Mouse (Mus musculus): ENCODE measurements around the gene Tha1. TPM values are rescaled to one million over a fixed set of nuclear protein-coding genes. Genes with fewer than 3 reads are reported as not detected.
A peak's percentile ranks its signal among the peaks of the same experiment; 100 is the strongest.
"Not testable (repeated sequence)": the region's sequence is repeated elsewhere in the genome, so short reads cannot be mapped to it uniquely, and the experiment has no call there.

Tha1 gene
- polyA plus RNA-seq, 1 experiment from 2014 or later, result 3.4 TPM

DNA sequence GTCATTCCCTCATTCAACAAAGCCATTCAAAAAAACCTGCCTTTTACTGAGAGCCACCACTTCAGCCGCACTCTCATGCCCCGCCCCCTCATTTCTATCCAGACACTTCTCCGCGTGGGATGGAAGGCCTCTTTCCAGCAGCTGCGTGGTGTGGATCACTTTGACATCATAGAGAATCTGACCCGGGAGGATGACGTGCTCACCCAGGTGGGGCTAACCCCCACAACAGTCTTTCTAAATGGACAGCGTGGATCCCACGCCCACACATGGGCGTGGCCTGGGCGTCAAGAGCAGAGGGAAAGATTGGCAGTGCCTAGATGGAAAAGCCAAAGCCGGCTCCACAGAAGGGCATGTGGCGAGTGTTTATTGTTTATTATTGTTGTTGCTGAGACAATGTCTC is 37.0 kb downstream of the Tha1 start:
- DNase-seq (ENCODE audit: low spot score) (peak; percentile 57), ATAC-seq (peak; percentile 27; the same call in 1 of the 2 replicates)
- peak overlapping the region; percentile 36; the same call in 1 of the 2 replicates for H3K4me2 ChIP-seq (ENCODE audit: low read length)
- H3K27me3 ChIP-seq (replicated peaks; ENCODE audit: control insufficient read depth, insufficient read depth, low read length), result no peaks in the 10 kb centered on the region
- no peak overlapping the region for H3K4me3 ChIP-seq (ENCODE audit: low read depth, low read length)
- H3K27ac ChIP-seq (ENCODE audit: low read depth, low read length), result no peak overlapping the region
- 23% methylated on average over 13 of the region's 13 CpGs for WGBS
- no peak overlapping the region for H3K9ac ChIP-seq (ENCODE audit: low read length)
- no peaks in the 10 kb centered on the region for H3K9me3 ChIP-seq (replicated peaks; ENCODE audit: control insufficient read depth, low read length)
- peaks cover 7% of the 10 kb centered on the region; the same call in 1 of the 2 replicates for H3K4me1 ChIP-seq (ENCODE audit: control insufficient read depth, insufficient read depth, low read length)
- no peaks in the 10 kb centered on the region for H3K36me3 ChIP-seq (ENCODE audit: control insufficient read depth, insufficient read depth, low read length)

- Histone ChIP-seq H3K36me3 (ENCODE audit: control insufficient read depth, insufficient read depth, low read length) (no peaks in the 10 kb centered on the region), H3K9ac (ENCODE audit: low read length) (no peak overlapping the region), H3K27me3 (replicated peaks; ENCODE audit: control insufficient read depth, insufficient read depth, low read length) (no peaks in the 10 kb centered on the region), H3K9me3 (replicated peaks; ENCODE audit: control insufficient read depth, low read length) (no peaks in the 10 kb centered on the region), H3K27ac (ENCODE audit: low read depth, low read length) (no peak overlapping the region), H3K4me2 (ENCODE audit: low read length) (no peak overlapping the region), H3K4me3 (ENCODE audit: low read depth, low read length) (no peak overlapping the region), H3K4me1 (ENCODE audit: control insufficient read depth, insufficient read depth, low read length) (peaks cover 8% of the 10 kb centered on the region; the same call in 1 of the 2 replicates)
- DNase-seq (ENCODE audit: low spot score) (no peak), ATAC-seq (no peak)
- WGBS, result 92% methylated on average over 8 of the region's 8 CpGs
These were observed 39.2 kb downstream of the Tha1 start for GRCm38 (mm10) chr11:117834086-117834485.

- not testable (repeated sequence) for H3K27ac ChIP-seq (ENCODE audit: low read depth, low read length); H3K27me3 ChIP-seq (replicated peaks; ENCODE audit: control insufficient read depth, insufficient read depth, low read length); ATAC-seq; H3K36me3 ChIP-seq (ENCODE audit: control insufficient read depth, insufficient read depth, low read length); H3K4me1 ChIP-seq (ENCODE audit: control insufficient read depth, insufficient read depth, low read length); H3K4me3 ChIP-seq (ENCODE audit: low read depth, low read length); H3K9me3 ChIP-seq (replicated peaks; ENCODE audit: control insufficient read depth, low read length); H3K4me2 ChIP-seq (ENCODE audit: low read length); H3K9ac ChIP-seq (ENCODE audit: low read length); DNase-seq (ENCODE audit: low spot score)
- WGBS, result 92% methylated on average over 4 of the region's 6 CpGs
These were observed 39.8 kb downstream of the Tha1 start for GRCm38 (mm10) chr11:117833509-117833908.

GRCm38 (mm10) chr11:117832086-117832969 is 41.0 kb downstream of the Tha1 start:
- Histone ChIP-seq H3K9me3 (replicated peaks; ENCODE audit: control insufficient read depth, low read length) (no peaks in the 10 kb centered on the region), H3K27ac (ENCODE audit: low read depth, low read length) (no peak overlapping the region), H3K36me3 (ENCODE audit: control insufficient read depth, insufficient read depth, low read length) (no peaks in the 10 kb centered on the region), H3K4me1 (ENCODE audit: control insufficient read depth, insufficient read depth, low read length) (peaks cover 17% of the 10 kb centered on the region; the same call in 1 of the 2 replicates), H3K27me3 (replicated peaks; ENCODE audit: control insufficient read depth, insufficient read depth, low read length) (no peaks in the 10 kb centered on the region), H3K9ac (ENCODE audit: low read length) (no peak overlapping the region), H3K4me3 (ENCODE audit: low read depth, low read length) (peak overlapping the region; percentile 21), H3K4me2 (ENCODE audit: low read length) (peak overlapping the region; percentile 51)
- ATAC-seq (peak; percentile 73), DNase-seq (ENCODE audit: low spot score) (peak; percentile 79)
- 19% methylated on average over 28 of the region's 28 CpGs for WGBS

GRCm38 (mm10) chr11:117830401-117830800 is 42.9 kb downstream of the Tha1 start:
- no peaks in the 10 kb centered on the region for H3K27me3 ChIP-seq (replicated peaks; ENCODE audit: control insufficient read depth, insufficient read depth, low read length)
- no peak overlapping the region for H3K4me3 ChIP-seq (ENCODE audit: low read depth, low read length)
- no peak for ATAC-seq
- peaks cover 14% of the 10 kb centered on the region; the same call in 1 of the 2 replicates for H3K4me1 ChIP-seq (ENCODE audit: control insufficient read depth, insufficient read depth, low read length)
- WGBS, result 59% methylated on average over 9 of the region's 9 CpGs
- H3K9ac ChIP-seq (ENCODE audit: low read length), result no peak overlapping the region
- no peaks in the 10 kb centered on the region for H3K9me3 ChIP-seq (replicated peaks; ENCODE audit: control insufficient read depth, low read length)
- no peak overlapping the region for H3K27ac ChIP-seq (ENCODE audit: low read depth, low read length)
- no peak overlapping the region for H3K4me2 ChIP-seq (ENCODE audit: low read length)
- no peaks in the 10 kb centered on the region for H3K36me3 ChIP-seq (ENCODE audit: control insufficient read depth, insufficient read depth, low read length)
- peak; percentile 33 for DNase-seq (ENCODE audit: low spot score)

DNA sequence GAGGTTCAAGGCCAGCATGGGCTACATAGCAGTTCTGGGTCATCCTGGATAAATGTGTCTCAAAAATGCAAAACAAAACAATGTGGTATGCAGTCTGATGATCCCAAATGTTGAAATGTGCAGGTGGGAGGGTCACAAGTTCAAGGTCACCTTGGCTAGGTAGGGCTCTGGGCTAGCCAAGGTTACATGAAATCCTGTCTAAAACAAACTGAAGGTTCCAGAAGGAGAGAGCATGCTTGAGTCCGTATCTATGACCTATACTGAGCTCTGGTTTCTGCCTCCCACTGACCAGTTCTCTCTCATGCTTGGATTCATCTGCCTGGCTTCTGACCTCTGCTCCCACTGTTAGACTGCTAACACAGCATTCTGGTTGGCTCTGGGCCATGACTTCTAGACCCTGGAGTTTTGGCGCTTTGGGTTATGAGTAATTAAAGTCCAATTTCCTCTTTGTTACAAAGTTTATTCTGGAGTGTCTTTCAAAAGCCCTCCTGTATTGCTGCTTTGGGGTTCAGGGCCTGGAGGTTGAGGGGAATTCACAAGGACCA is 43.5 kb downstream of the Tha1 start:
- Histone ChIP-seq H3K9me3 (replicated peaks; ENCODE audit: control insufficient read depth, low read length) (no peaks in the 10 kb centered on the region), H3K4me1 (ENCODE audit: control insufficient read depth, insufficient read depth, low read length) (peaks cover 20% of the 10 kb centered on the region; the same call in 1 of the 2 replicates), H3K4me2 (ENCODE audit: low read length) (no peak overlapping the region), H3K36me3 (ENCODE audit: control insufficient read depth, insufficient read depth, low read length) (no peaks in the 10 kb centered on the region), H3K9ac (ENCODE audit: low read length) (no peak overlapping the region), H3K27ac (ENCODE audit: low read depth, low read length) (no peak overlapping the region), H3K27me3 (replicated peaks; ENCODE audit: control insufficient read depth, insufficient read depth, low read length) (no peaks in the 10 kb centered on the region), H3K4me3 (ENCODE audit: low read depth, low read length) (no peak overlapping the region)
- WGBS, result 87% methylated on average over 2 of the region's 2 CpGs
- no peak for ATAC-seq
- DNase-seq (ENCODE audit: low spot score), result no peak

- ATAC-seq (no peak), DNase-seq (ENCODE audit: low spot score) (no peak)
- Histone ChIP-seq H3K4me1 (ENCODE audit: control insufficient read depth, insufficient read depth, low read length) (peaks cover 24% of the 10 kb centered on the region), H3K27me3 (replicated peaks; ENCODE audit: control insufficient read depth, insufficient read depth, low read length) (no peaks in the 10 kb centered on the region), H3K27ac (ENCODE audit: low read depth, low read length) (0 out of 2 replicates have a peak overlapping the region, but pooled peaks have one; percentile 24), H3K36me3 (ENCODE audit: control insufficient read depth, insufficient read depth, low read length) (no peaks in the 10 kb centered on the region), H3K9ac (ENCODE audit: low read length) (peak overlapping the region; percentile 17; the same call in 1 of the 2 replicates), H3K9me3 (replicated peaks; ENCODE audit: control insufficient read depth, low read length) (no peaks in the 10 kb centered on the region), H3K4me3 (ENCODE audit: low read depth, low read length) (no peak overlapping the region), H3K4me2 (ENCODE audit: low read length) (no peak overlapping the region)
- WGBS, result 56% methylated on average over 9 of the region's 9 CpGs
These were observed 44.2 kb downstream of the Tha1 start for GRCm38 (mm10) chr11:117828888-117829604.

DNA sequence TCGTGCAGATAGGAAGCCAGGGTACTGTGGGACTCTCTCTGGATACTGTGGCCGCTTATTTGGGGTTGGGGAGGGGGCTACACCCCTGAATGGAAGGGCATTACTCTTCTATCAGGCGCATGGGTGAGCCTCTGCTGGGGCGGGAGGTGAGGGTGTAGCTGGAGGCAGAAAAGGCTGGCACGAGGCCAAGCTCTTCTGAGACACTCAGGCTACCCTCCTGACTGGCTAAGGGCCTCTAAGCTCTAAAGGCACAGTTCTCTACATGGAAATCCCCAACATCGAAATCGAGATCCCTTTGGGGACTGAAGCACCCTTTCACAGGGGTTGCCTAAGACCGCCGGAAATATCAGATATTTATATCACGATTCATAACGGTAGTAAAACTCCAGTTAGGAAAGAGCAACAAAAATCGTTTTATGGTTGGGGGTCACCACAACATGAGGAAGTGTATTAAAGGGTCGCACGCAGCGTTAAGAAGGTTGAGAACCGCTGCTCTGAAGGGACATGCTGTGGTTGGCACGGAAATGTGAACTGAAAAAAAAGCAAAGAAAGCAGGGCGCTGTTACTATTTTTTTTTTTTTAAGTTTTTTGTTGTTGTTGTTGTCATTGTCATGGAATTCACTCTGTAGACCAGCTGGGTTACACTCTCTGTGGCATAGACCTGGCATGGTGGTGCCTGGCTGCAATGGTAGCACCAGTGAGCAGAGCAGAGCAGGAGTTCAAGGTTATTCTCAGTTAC is 45.0 kb downstream of the Tha1 start:
- peak; percentile 45 for DNase-seq (ENCODE audit: low spot score)
- Histone ChIP-seq H3K36me3 (ENCODE audit: control insufficient read depth, insufficient read depth, low read length) (no peaks in the 10 kb centered on the region), H3K27me3 (replicated peaks; ENCODE audit: control insufficient read depth, insufficient read depth, low read length) (no peaks in the 10 kb centered on the region), H3K9me3 (replicated peaks; ENCODE audit: control insufficient read depth, low read length) (no peaks in the 10 kb centered on the region), H3K4me1 (ENCODE audit: control insufficient read depth, insufficient read depth, low read length) (peaks cover 26% of the 10 kb centered on the region), H3K4me3 (ENCODE audit: low read depth, low read length) (no peak overlapping the region), H3K4me2 (ENCODE audit: low read length) (no peak overlapping the region), H3K9ac (ENCODE audit: low read length) (no peak overlapping the region; the same call in 1 of the 2 replicates), H3K27ac (ENCODE audit: low read depth, low read length) (no peak overlapping the region)
- 72% methylated on average over 18 of the region's 18 CpGs for WGBS
- ATAC-seq, result no peak

Measured in forebrain, embryonic 14.5 days (tissue).